Mouse (Mus musculus): ENCODE results near the gene Rgmb.

Rgmb gene

GRCm38 (mm10) chr17:15822376-15822775, 8.5 kb downstream of the Rgmb start:
- no peak for DNase-seq (ENCODE audit: low spot score)

GRCm38 (mm10) chr17:15821706-15822105, 9.1 kb downstream of the Rgmb start:
- DNase-seq (ENCODE audit: low spot score), result no peak

GRCm38 (mm10) chr17:15820761-15821160, 10.1 kb downstream of the Rgmb start:
- DNase-seq (ENCODE audit: low spot score), result no peak

- DNase-seq (ENCODE audit: low spot score), result no peak
Observed at GRCm38 (mm10) chr17:15820146-15820545, 10.7 kb downstream of the Rgmb start.

- DNase-seq (ENCODE audit: low spot score), result no peak
Observed at GRCm38 (mm10) chr17:15818372-15818771, 12.5 kb downstream of the Rgmb start.

GRCm38 (mm10) chr17:15817634-15818033, 13.2 kb downstream of the Rgmb start:
- no peak for DNase-seq (ENCODE audit: low spot score)

GRCm38 (mm10) chr17:15817096-15817450, 13.8 kb downstream of the Rgmb start:
- DNase-seq (ENCODE audit: low spot score), result no peak

GRCm38 (mm10) chr17:15816379-15817095, 14.3 kb downstream of the Rgmb start:
- DNase-seq (ENCODE audit: low spot score), result no peak

GRCm38 (mm10) chr17:15815312-15816018, 15.4 kb downstream of the Rgmb start:
- DNase-seq (ENCODE audit: low spot score), result no peak

GRCm38 (mm10) chr17:15813658-15814212, 17.1 kb downstream of the Rgmb start:
- no peak for DNase-seq (ENCODE audit: low spot score)

GRCm38 (mm10) chr17:15812136-15812778, 18.6 kb downstream of the Rgmb start:
- DNase-seq (ENCODE audit: low spot score), result no peak

- no peak for DNase-seq (ENCODE audit: low spot score)
Observed at GRCm38 (mm10) chr17:15809949-15810348, 20.9 kb downstream of the Rgmb start.

GRCm38 (mm10) chr17:15808468-15809374, 22.1 kb downstream of the Rgmb start:
- DNase-seq (ENCODE audit: low spot score), result no peak

- DNase-seq (ENCODE audit: low spot score), result no peak
Observed at GRCm38 (mm10) chr17:15808015-15808414, 22.8 kb downstream of the Rgmb start.

GRCm38 (mm10) chr17:15807295-15807984, 23.4 kb downstream of the Rgmb start:
- DNase-seq (ENCODE audit: low spot score), result no peak

GRCm38 (mm10) chr17:15804008-15804812, 26.6 kb downstream of the Rgmb start:
- DNase-seq (ENCODE audit: low spot score), result no peak

GRCm38 (mm10) chr17:15799195-15799793, 31.5 kb downstream of the Rgmb start:
- DNase-seq (ENCODE audit: low spot score), result no peak

GRCm38 (mm10) chr17:15790716-15791115, 40.1 kb downstream of the Rgmb start:
- DNase-seq (ENCODE audit: low spot score), result no peak

- peak; percentile 27 for DNase-seq (ENCODE audit: low spot score)
Observed at GRCm38 (mm10) chr17:15787036-15787435, 43.8 kb downstream of the Rgmb start.

- DNase-seq (ENCODE audit: low spot score), result no peak
Observed at GRCm38 (mm10) chr17:15777979-15778378, 52.9 kb downstream of the Rgmb start.

Measured in testis, postnatal 14 days (tissue).